Mouse (Mus musculus): ENCODE measurements around the gene Tfpt.

GRCm38 (mm10) chr7:3677342-3677741 lies 47.6 kb upstream of the Tfpt start, which contains the start of gene Tmc4:
- peak; percentile 52 for TF ChIP-seq CTCF (IDR thresholded peaks at IDR 0.05; ENCODE audit: low read depth)
- no peak for TF ChIP-seq EP300 (optimal IDR thresholded peaks at IDR 0.05)
